Mouse (Mus musculus) G1E (cell line): ENCODE measurements around the gene Setmar. TPM values are rescaled to one million over a fixed set of nuclear protein-coding genes. Genes with fewer than 3 reads are reported as not detected.

Source experiments
- ATAC-seq: 2 replicates; pipeline ENCODE4 v1.8.0; 2016; ENCODE audit warnings: mild to moderate bottlenecking; ENCODE audit not compliant: insufficient number of reproducible peaks, poor library complexity, low FRiP score, severe bottlenecking; ENCODE audit errors: extremely low read depth
- DNase-seq: peaks from one replicate; pipeline ENCODE4 v3.0.0; 2012; ENCODE audit warnings: low spot score
- H3K27me3 ChIP-seq: 2 replicates; pipeline ENCODE4 v1.6.1; 2012; ENCODE audit warnings: mild to moderate bottlenecking, low read length, inconsistent platforms; ENCODE audit not compliant: insufficient read depth
- H3K36me3 ChIP-seq: replicated peaks from 2 replicates; pipeline ENCODE3; 2012; ENCODE audit warnings: mild to moderate bottlenecking, inconsistent platforms
- H3K4me1 ChIP-seq: 2 replicates; pipeline ENCODE4 v1.6.1; 2012; ENCODE audit warnings: low read depth, low read length, inconsistent platforms, mixed read lengths; ENCODE audit not compliant: insufficient read depth
- H3K4me3 ChIP-seq: 2 replicates; pipeline ENCODE4 v1.5.1; 2012; ENCODE audit warnings: low read depth, mild to moderate bottlenecking, inconsistent platforms, low read length, moderate library complexity, mixed read lengths
- H3K9me3 ChIP-seq: replicated peaks from 2 replicates; pipeline ENCODE4 v1.6.1; 2012; ENCODE audit warnings: inconsistent platforms
- CTCF ChIP-seq: IDR thresholded peaks from 2 replicates; pipeline ENCODE4 v1.5.1; 2012; ENCODE audit warnings: low read depth, low read length, inconsistent platforms, mixed read lengths
- GATA1 ChIP-seq: IDR thresholded peaks from 2 replicates; pipeline ENCODE4 v1.6.1; 2012; ENCODE audit warnings: borderline replicate concordance, low read length, inconsistent platforms, mixed read lengths
- GATA2 ChIP-seq: IDR thresholded peaks from 2 replicates; pipeline ENCODE4 v1.6.1; 2012; ENCODE audit warnings: low read depth, low read length, inconsistent platforms, borderline replicate concordance
- POLR2AphosphoS5 ChIP-seq: IDR thresholded peaks from 2 replicates; pipeline ENCODE4 v1.6.1; 2012; ENCODE audit warnings: low read depth, low read length, inconsistent platforms; ENCODE audit not compliant: insufficient replicate concordance
- TAL1 ChIP-seq: conservative IDR thresholded peaks from 2 replicates; pipeline ENCODE4 v1.6.1; 2012; ENCODE audit warnings: low read depth, low read length, inconsistent platforms, mixed read lengths
- polyA plus RNA-seq: library from polyadenylated mRNA; stranded (reverse); fragments of >175 nt; gene quantifications from 2 replicates; pipeline ENCODE4 v1.2.3, GENCODE M21; 2012
- total RNA-seq, 2 experiments: library from RNA; stranded (forward) in 1 of 2; stranded (reverse) in 1 of 2; fragments of 200-1000 nt in 1 of 2; fragments of >200 nt in 1 of 2; fragmentation: Nextera tagmentation in 1 of 2; gene quantifications; 2 replicates each; pipeline ENCODE4 v1.2.3; 2014 to 2017

Gene Setmar
- total and polyA plus RNA-seq, 3 experiments: 0.25 to 7.5 (median 4.4) TPM

- TF ChIP-seq TAL1 (no peak), GATA2 (no peak), POLR2AphosphoS5 (no peak), CTCF (no peak), GATA1 (no peak)
- H3K36me3 ChIP-seq: peaks cover 18% of the 10 kb centered on the region
- ATAC-seq (no peak; the same call in 1 of the 2 replicates), DNase-seq (no peak)
- H3K9me3 ChIP-seq: no peaks in the 10 kb centered on the region
- H3K4me3 ChIP-seq: no peak overlapping the region
- H3K27me3 ChIP-seq: no peaks in the 10 kb centered on the region
- no peaks in the 10 kb centered on the region for H3K4me1 ChIP-seq
These were observed 45.5 kb downstream of the Setmar start for GRCm38 (mm10) chr6:108110336-108110735.

GRCm38 (mm10) chr6:108111693-108112092 is 46.8 kb downstream of the Setmar start:
- Histone ChIP-seq H3K4me3 (no peak overlapping the region), H3K36me3 (peaks cover 15% of the 10 kb centered on the region), H3K9me3 (no peaks in the 10 kb centered on the region), H3K27me3 (no peaks in the 10 kb centered on the region), H3K4me1 (no peaks in the 10 kb centered on the region)
- no peak for TF ChIP-seq CTCF
- no peak for TF ChIP-seq TAL1
- ATAC-seq (no peak), DNase-seq (no peak)

- Histone ChIP-seq H3K27me3 (no peaks in the 10 kb centered on the region), H3K9me3 (no peaks in the 10 kb centered on the region), H3K4me3 (no peak overlapping the region), H3K4me1 (no peaks in the 10 kb centered on the region), H3K36me3 (peaks cover 14% of the 10 kb centered on the region)
- DNase-seq: no peak
- no peak for ATAC-seq
- TF ChIP-seq TAL1: no peak
- no peak for TF ChIP-seq CTCF
- TF ChIP-seq POLR2AphosphoS5: no peak
- TF ChIP-seq GATA1: no peak
- TF ChIP-seq GATA2: no peak
These were observed 50.1 kb downstream of the Setmar start for GRCm38 (mm10) chr6:108114971-108115370.

DNA sequence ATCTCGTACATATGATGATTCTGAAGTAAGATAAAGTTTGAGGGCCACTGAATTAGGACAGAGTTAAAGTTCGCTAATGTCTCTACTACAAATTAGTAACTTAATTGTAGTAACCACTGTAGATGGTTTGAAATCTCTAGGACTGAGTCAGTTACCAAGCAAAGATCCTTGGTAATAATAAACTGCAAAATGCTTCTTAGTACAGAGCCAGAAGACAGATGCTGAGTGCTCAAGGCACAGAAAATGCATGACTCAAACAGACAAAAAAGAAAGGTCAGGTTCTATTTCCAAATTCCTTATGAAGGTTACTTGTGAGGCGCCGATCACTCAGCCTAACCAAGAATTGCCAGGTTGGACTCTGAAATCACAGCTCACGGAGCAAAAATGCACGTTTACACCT is 53.0 kb downstream of the Setmar start:
- Histone ChIP-seq H3K36me3 (peaks cover 9% of the 10 kb centered on the region), H3K4me1 (no peaks in the 10 kb centered on the region), H3K4me3 (no peak overlapping the region), H3K9me3 (no peaks in the 10 kb centered on the region), H3K27me3 (no peaks in the 10 kb centered on the region)
- TF ChIP-seq GATA1: no peak
- no peak for TF ChIP-seq POLR2AphosphoS5
- no peak for TF ChIP-seq TAL1
- TF ChIP-seq GATA2: no peak
- ATAC-seq (no peak), DNase-seq (no peak)

GRCm38 (mm10) chr6:108125474-108125873 is 60.6 kb downstream of the Setmar start:
- H3K9me3 ChIP-seq: no peaks in the 10 kb centered on the region
- H3K4me1 ChIP-seq: no peaks in the 10 kb centered on the region
- H3K36me3 ChIP-seq: peaks cover 2% of the 10 kb centered on the region
- H3K4me3 ChIP-seq: no peak overlapping the region
- DNase-seq: no peak
- no peaks in the 10 kb centered on the region for H3K27me3 ChIP-seq
- no peak for TF ChIP-seq GATA1
- TF ChIP-seq GATA2: no peak
- no peak for TF ChIP-seq TAL1
- no peak for TF ChIP-seq CTCF
- TF ChIP-seq POLR2AphosphoS5: no peak
- ATAC-seq: no peak

GRCm38 (mm10) chr6:108126631-108127030 is 61.8 kb downstream of the Setmar start:
- H3K4me1 ChIP-seq: no peaks in the 10 kb centered on the region
- no peaks in the 10 kb centered on the region for H3K27me3 ChIP-seq
- H3K4me3 ChIP-seq: no peak overlapping the region
- DNase-seq (no peak), ATAC-seq (no peak)
- peaks cover 2% of the 10 kb centered on the region for H3K36me3 ChIP-seq
- H3K9me3 ChIP-seq: no peaks in the 10 kb centered on the region
- TF ChIP-seq POLR2AphosphoS5 (no peak), CTCF (no peak)

Other genes starting within 250 kb of the Setmar start
- gene Sumf1, start 120.5 kb downstream of the Setmar start, total RNA-seq (2014; fragmentation: Nextera tagmentation): 13.7 and 16.0 TPM in 2 replicates
- 22.8 and 25.7 TPM in 2 replicates for gene Sumf1, start 120.5 kb downstream of the Setmar start, total RNA-seq (2017)
- gene Sumf1, start 120.5 kb downstream of the Setmar start, polyA plus RNA-seq: 25.9 and 35.1 TPM in 2 replicates
- gene Itpr1, start 148.1 kb downstream of the Setmar start, total RNA-seq (2014; fragmentation: Nextera tagmentation): 25.7 and 29.4 TPM in 2 replicates
- gene Itpr1, start 148.1 kb downstream of the Setmar start, total RNA-seq (2017): 19.0 and 23.1 TPM in 2 replicates
- 8.8 and 9.3 TPM in 2 replicates for gene Itpr1, start 148.1 kb downstream of the Setmar start, polyA plus RNA-seq